Mouse (Mus musculus) cerebellum, adult 2 months (tissue): Measurements from ENCODE around the gene Bysl.

Experiments
- CTCF ChIP-seq: fragments of 200-500 bp; IDR thresholded peaks from 2 replicates; pipeline ENCODE4 v1.5.1; 2011; ENCODE audit warnings: low read depth, mild to moderate bottlenecking, control low read depth, low read length, moderate library complexity, borderline replicate concordance; ENCODE audit not compliant: insufficient read depth
- POLR2A ChIP-seq: fragments of 200-500 bp; IDR thresholded peaks from 2 replicates; pipeline ENCODE4 v1.6.1; 2011; ENCODE audit warnings: low read length, control low read depth, borderline replicate concordance; ENCODE audit not compliant: insufficient read depth

DNA sequence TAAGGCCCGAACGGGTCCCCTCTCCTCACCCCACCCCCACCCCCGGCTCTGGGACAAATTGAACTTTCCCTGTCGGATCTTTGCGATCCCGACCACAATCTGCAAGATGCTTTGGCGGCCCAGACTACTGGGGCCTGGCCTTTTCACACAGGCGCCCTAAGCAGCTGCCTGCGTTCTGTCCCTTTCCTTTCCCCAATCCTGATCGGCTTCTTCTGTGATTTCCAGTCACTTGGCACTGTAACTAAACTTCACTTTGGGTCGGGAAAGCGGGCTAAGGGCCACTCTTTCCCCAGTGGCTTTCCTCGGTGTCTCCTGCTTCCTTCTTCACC is 17.5 kb downstream of the Bysl start:
- no peak for TF ChIP-seq POLR2A
- no peak for TF ChIP-seq CTCF
